15 mouse cellular contexts compared by ENCODE assay signal in genomic region chr4:87088713-87089112, GRCm38 (mm10).
DNase-seq lines count a peak whose midpoint lies in the region; ATAC-seq and TF ChIP-seq lines count a peak whose summit lies in the region.
"Had no signal": no experiment of that assay in that cellular context is flagged by ENCODE, and none has a peak within 500 bp of the region (broad histone marks: within the 10 kb centered on the region; RNA-seq: fewer than 3 reads in every experiment).

No protein-coding gene starts in this region.

- no peak for TF ChIP-seq CTCF in heart, adult 2 months (IDR thresholded peaks at IDR 0.05)
- no peak for TF ChIP-seq CTCF in midbrain, postnatal 0 days (IDR thresholded peaks at IDR 0.05)
- no peak for TF ChIP-seq CTCF in hindbrain, postnatal 0 days (IDR thresholded peaks at IDR 0.05; ENCODE audit: low read depth)

- no peaks in the 10 kb centered on the region for H3K27me3 ChIP-seq in heart, adult 2 months (ENCODE audit: control insufficient read depth, insufficient read depth, low read length)
- no peaks in the 10 kb centered on the region for H3K27me3 ChIP-seq in midbrain, postnatal 0 days (ENCODE audit: insufficient read depth, low read length)
- no peaks in the 10 kb centered on the region for H3K27me3 ChIP-seq in midbrain, embryonic 11.5 days (ENCODE audit: control insufficient read depth, insufficient read depth, low read length)
- H3K27me3 ChIP-seq in hindbrain, postnatal 0 days (ENCODE audit: insufficient read depth, low read length), result no peaks in the 10 kb centered on the region
- H3K27me3 ChIP-seq: heart, embryonic 12.5 days; kidney, embryonic 15.5 days; midbrain, embryonic 15.5 days had no signal

- ATAC-seq in midbrain, postnatal 0 days (ENCODE audit: low FRiP score), result no peak
- no peak for ATAC-seq in midbrain, embryonic 11.5 days (ENCODE audit: low FRiP score)
- peak; percentile 61 for ATAC-seq in hindbrain, postnatal 0 days
- ATAC-seq: midbrain, embryonic 15.5 days had no signal

- peak; percentile 72 for DNase-seq in heart, adult 11 months
- no peak for DNase-seq in heart, adult 2 months
- peak; percentile 66 for DNase-seq in midbrain, postnatal 0 days (ENCODE audit: low spot score)
- DNase-seq in midbrain, embryonic 11.5 days (ENCODE audit: low spot score, missing footprints), result no peak
- DNase-seq in hindbrain, postnatal 0 days (ENCODE audit: low spot score), result peak; percentile 44
- DNase-seq in right cerebral cortex, postnatal 4 days, result peak; percentile 11
- DNase-seq in heart, postnatal 4 days, result no peak
- DNase-seq: cerebellum, adult 11 months; gastrocnemius, postnatal 14 days; lung, adult 2 months had no signal

- TF ChIP-seq POLR2A in heart, adult 2 months (IDR thresholded peaks at IDR 0.05; ENCODE audit: insufficient read depth, low read depth, low read length), result no peak

- H3K9ac ChIP-seq in heart, adult 2 months (ENCODE audit: low read depth, low read length), result no peak overlapping the region
- H3K9ac ChIP-seq in midbrain, postnatal 0 days (replicated peaks; ENCODE audit: low read length, poor library complexity, severe bottlenecking), result no peak overlapping the region
- H3K9ac ChIP-seq in midbrain, embryonic 11.5 days (ENCODE audit: low read length), result no peak overlapping the region
- no peak overlapping the region for H3K9ac ChIP-seq in hindbrain, postnatal 0 days (replicated peaks; ENCODE audit: low read length)
- H3K9ac ChIP-seq: heart, embryonic 12.5 days; kidney, embryonic 15.5 days; midbrain, embryonic 15.5 days had no signal

- no peaks in the 10 kb centered on the region; the same call in 1 of the 2 replicates for H3K4me1 ChIP-seq in heart, adult 2 months (ENCODE audit: control insufficient read depth, insufficient read depth, low read length)
- no peaks in the 10 kb centered on the region for H3K4me1 ChIP-seq in midbrain, postnatal 0 days (ENCODE audit: insufficient read depth, low read length)
- no peaks in the 10 kb centered on the region for H3K4me1 ChIP-seq in midbrain, embryonic 11.5 days (ENCODE audit: control insufficient read depth, insufficient read depth, low read length)
- H3K4me1 ChIP-seq in hindbrain, postnatal 0 days (ENCODE audit: insufficient read depth, low read length), result no peaks in the 10 kb centered on the region
- H3K4me1 ChIP-seq: kidney, embryonic 15.5 days had no signal

- no peaks in the 10 kb centered on the region for H3K36me3 ChIP-seq in heart, adult 2 months (ENCODE audit: control insufficient read depth, insufficient read depth, low read length)
- H3K36me3 ChIP-seq in midbrain, postnatal 0 days (ENCODE audit: insufficient read depth, low read length), result no peaks in the 10 kb centered on the region
- no peaks in the 10 kb centered on the region for H3K36me3 ChIP-seq in midbrain, embryonic 11.5 days (ENCODE audit: control insufficient read depth, insufficient read depth, low read length)
- H3K36me3 ChIP-seq in hindbrain, postnatal 0 days (ENCODE audit: insufficient read depth, low read length), result no peaks in the 10 kb centered on the region
- H3K36me3 ChIP-seq: embryonic facial prominence, embryonic 10.5 days; heart, embryonic 12.5 days; kidney, embryonic 15.5 days; midbrain, embryonic 15.5 days had no signal

- no peak for TF ChIP-seq EP300 in heart, adult 2 months (IDR thresholded peaks at IDR 0.05; ENCODE audit: insufficient read depth, low read depth, low read length)

- no peak overlapping the region for H3K27ac ChIP-seq in heart, adult 2 months
- no peak overlapping the region for H3K27ac ChIP-seq in midbrain, postnatal 0 days (ENCODE audit: low read depth, low read length)
- H3K27ac ChIP-seq in midbrain, embryonic 11.5 days (ENCODE audit: low read depth, low read length), result no peak overlapping the region
- H3K27ac ChIP-seq in hindbrain, postnatal 0 days, result peak overlapping the region; percentile 56; the same call in 1 of the 2 replicates
- H3K27ac ChIP-seq: embryonic facial prominence, embryonic 10.5 days; kidney, embryonic 15.5 days; macrophage had no signal

- no peaks in the 10 kb centered on the region for H3K79me2 ChIP-seq in heart, adult 2 months (replicated peaks; ENCODE audit: control insufficient read depth, insufficient read depth, low read length)

- H3K4me3 ChIP-seq in heart, adult 2 months, result no peak overlapping the region
- H3K4me3 ChIP-seq in midbrain, postnatal 0 days (ENCODE audit: low read depth, low read length), result no peak overlapping the region
- H3K4me3 ChIP-seq in midbrain, embryonic 11.5 days (ENCODE audit: low read depth, low read length), result no peak overlapping the region
- H3K4me3 ChIP-seq in hindbrain, postnatal 0 days (ENCODE audit: low read length), result no peak overlapping the region
- H3K4me3 ChIP-seq: embryonic facial prominence, embryonic 10.5 days; heart, embryonic 12.5 days; kidney, embryonic 15.5 days; midbrain, embryonic 15.5 days had no signal

- intact Hi-C loops in heart, adult 2 months (cut with DNase I), result no loop called here

- H3K9me3 ChIP-seq in midbrain, postnatal 0 days (ENCODE audit: low read length), result no peaks in the 10 kb centered on the region
- no peaks in the 10 kb centered on the region for H3K9me3 ChIP-seq in midbrain, embryonic 11.5 days (ENCODE audit: control insufficient read depth, low read length)
- no peaks in the 10 kb centered on the region for H3K9me3 ChIP-seq in hindbrain, postnatal 0 days (ENCODE audit: low read length)
- H3K9me3 ChIP-seq: embryonic facial prominence, embryonic 10.5 days; heart, embryonic 12.5 days; kidney, embryonic 15.5 days; midbrain, embryonic 15.5 days had no signal

- WGBS in heart, adult 2 months, result 70% methylated on average over 6 of the region's 6 CpGs
- WGBS in midbrain, postnatal 0 days, result 78% methylated on average over 6 of the region's 6 CpGs
- WGBS in midbrain, embryonic 11.5 days, result 82% methylated on average over 6 of the region's 6 CpGs
- WGBS in hindbrain, postnatal 0 days, result 42% methylated on average over 6 of the region's 6 CpGs

- H3K4me2 ChIP-seq in midbrain, postnatal 0 days (ENCODE audit: low read depth, low read length, poor library complexity, severe bottlenecking), result no peak overlapping the region
- H3K4me2 ChIP-seq in midbrain, embryonic 11.5 days, result no peak overlapping the region
- no peak overlapping the region for H3K4me2 ChIP-seq in hindbrain, postnatal 0 days (ENCODE audit: low read depth, low read length)
- H3K4me2 ChIP-seq: heart, embryonic 12.5 days; kidney, embryonic 15.5 days; midbrain, embryonic 15.5 days had no signal

Comparison
In these comparisons a context has a peak if more than half of its experiments do, and no peak if none do; other contexts are left out.
1. DNase-seq: peak in heart, adult 11 months (single experiment), midbrain, postnatal 0 days (single experiment), hindbrain, postnatal 0 days (single experiment) and right cerebral cortex, postnatal 4 days (single experiment); none in heart, adult 2 months (0 of 2), midbrain, embryonic 11.5 days (single experiment) and heart, postnatal 4 days (single experiment).